Mouse (Mus musculus) heart, adult 10 weeks (tissue): ENCODE data around the gene Vamp8. TPM values are rescaled to one million over a fixed set of nuclear protein-coding genes. Genes with fewer than 3 reads are reported as not detected.

Experiments
- polyA plus RNA-seq: library from polyadenylated mRNA; stranded (reverse); fragments of 350-450 nt; fragmentation: Illumina TruSeq; extraction: RNeasy Lipid Tissue Mini Kit (QIAGEN cat#74804); gene quantifications from one replicate; pipeline ENCODE4 v1.2.3, GENCODE M21; 2014; ENCODE audit warnings: low read depth, low replicate concordance

Vamp8 gene
- 110 TPM for polyA plus RNA-seq

DNA sequence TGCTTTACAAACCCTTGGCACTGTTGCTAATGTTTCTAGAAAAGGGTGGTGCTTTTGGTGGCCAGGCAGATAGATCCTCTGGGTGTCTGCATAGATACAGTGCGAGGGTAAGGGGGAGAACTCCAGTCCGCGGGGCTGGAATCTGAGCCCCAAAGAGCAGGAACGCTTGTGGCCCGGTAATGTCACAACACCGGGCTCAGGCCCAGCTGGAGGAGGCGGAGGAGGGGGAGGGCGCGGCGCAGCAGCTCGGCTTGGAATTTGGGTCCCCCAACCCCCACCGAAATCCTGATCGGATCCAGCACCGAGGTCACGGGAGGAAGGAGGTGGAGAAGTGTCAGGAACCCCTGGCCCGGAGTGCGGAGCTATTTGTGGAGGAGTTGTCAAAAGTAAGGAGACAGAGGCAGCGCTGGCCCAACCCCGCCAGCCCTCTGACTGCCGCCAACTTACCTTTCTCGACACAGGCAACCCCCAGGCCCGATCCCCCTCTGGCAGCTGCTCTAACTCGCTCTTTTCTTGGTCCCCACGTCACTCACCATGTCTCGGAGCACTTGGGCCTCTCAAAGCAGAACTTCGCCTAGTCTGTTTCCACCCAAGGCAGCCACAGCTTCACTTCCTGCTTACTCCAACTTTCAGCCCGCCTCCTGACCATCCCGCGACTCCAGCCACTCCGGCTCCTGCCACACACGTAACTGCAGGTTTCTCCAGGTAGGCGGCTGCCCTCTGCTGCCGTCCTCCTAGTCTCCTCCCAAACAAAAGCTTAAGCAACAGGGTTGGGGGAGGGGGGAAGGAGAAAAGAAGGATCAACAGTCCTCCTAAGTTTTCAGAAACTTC is at the start of gene Vamp8:
TSS of gene Vamp8 (minus strand) at position 763 of the 831 bp plus-strand sequence.

DNA sequence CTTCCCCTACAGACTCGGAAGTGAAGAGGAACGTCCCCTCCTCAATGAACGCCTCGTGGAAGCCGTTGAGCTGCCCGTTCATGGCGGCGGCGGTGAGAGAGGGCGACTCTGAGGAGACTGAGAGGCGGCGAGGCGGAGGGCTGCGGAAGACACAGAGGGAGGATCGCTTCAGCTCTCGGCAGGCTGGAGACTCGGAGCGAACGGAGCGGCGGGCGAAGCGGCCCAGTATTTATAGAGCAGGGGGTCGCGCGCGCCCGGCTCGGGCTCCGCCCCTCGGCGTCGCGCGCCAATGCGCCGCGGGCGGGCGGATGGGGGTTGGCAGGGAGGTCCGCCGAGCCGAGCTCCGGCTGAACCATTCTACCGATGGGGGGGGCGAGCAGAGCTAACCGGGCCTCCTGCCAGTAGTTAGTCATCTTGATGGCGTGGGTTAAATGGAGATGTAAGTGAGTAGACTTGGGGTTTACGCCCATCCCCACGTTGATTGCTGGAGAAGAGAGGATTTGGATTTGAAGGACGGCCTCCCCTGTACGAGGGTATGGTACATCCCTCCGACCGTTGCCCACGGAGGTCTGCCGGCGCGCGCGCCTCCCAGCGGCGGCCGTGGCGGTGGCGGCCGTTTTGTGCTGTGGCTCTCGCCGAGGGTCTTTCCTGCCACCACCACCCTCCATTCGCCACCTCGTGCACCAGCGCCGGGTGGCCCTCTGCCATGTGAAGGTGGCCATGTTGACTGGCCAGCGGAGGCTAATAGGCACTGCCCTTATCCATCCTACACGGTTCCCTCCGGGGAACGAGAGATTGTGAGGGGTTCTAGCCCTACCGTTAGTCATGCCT is 49.1 kb upstream of the Vamp8 start, which contains the start of gene Mat2a:
TSS of gene Mat2a (minus strand) at position 204 of the 831 bp plus-strand sequence.

DNA sequence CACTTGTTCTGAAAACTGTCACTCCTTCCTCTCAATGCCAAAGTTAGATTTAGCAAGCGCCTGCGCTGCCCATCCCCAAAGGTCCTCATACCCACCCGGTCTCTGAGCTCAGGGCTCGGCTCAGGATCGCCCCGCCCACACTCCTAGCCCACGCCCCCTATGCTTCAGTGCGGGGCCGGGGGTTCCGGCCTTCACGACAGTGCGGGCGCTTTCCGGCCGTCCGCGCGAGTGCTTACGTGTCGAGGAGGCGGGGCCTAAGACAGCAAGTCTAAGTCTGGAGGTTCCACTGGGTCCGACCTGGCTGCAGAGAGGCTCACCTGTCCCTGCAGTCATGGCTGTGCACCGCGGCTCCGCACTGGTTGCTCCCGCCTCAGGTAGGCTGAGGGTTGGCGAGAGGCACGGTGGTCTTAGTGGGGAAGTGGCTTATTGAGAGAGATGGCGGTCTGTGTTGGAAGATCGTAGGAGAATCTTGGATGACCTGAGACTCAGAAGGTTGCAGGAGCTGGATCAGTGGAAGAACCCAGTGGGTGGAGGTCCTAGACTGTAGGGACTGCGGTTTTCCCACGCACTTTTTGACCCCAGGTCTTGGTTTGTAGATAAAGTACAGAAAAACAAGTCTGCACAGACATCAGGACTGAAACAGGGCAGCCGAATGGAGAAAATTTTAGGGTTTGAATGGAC is 23.7 kb upstream of the Vamp8 start, which contains the start of gene Ggcx:
TSS of gene Ggcx (plus strand) at position 233 of the 681 bp plus-strand sequence.

DNA sequence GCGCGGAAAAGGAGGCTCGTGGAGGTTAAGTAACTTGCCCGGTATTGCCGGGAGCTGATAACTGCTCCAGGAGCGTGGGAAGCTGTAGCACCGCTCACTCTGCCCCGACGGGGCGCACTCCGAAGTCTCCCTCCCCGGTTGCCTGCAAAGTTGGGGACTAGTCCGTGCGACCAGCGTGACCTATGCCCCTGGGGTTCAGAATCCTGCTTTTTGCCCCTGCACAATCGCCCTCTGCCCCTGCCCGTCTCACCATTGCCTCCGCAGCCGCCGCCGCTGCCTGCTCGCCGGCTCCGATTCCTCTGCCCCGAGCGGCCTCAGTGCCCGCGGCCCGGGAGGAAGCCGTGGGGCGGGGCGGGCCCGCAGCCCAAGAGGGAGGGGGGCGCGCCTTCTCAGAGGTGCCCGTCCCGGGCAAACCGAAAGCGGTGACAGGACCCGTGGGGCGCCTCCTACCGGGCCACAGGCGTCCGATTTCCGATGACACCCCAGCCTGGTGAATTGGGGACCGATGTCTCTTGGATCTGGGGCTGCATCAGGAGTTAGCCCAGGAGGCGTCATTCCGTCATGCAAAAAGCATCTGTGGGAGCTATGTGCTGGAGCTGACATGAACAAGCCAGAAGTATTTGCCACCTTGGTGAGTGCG is 10.3 kb downstream of the Vamp8 start, which contains the start of gene Vamp5:
TSS of gene Vamp5 (minus strand) at position 338 of the 640 bp plus-strand sequence.

DNA sequence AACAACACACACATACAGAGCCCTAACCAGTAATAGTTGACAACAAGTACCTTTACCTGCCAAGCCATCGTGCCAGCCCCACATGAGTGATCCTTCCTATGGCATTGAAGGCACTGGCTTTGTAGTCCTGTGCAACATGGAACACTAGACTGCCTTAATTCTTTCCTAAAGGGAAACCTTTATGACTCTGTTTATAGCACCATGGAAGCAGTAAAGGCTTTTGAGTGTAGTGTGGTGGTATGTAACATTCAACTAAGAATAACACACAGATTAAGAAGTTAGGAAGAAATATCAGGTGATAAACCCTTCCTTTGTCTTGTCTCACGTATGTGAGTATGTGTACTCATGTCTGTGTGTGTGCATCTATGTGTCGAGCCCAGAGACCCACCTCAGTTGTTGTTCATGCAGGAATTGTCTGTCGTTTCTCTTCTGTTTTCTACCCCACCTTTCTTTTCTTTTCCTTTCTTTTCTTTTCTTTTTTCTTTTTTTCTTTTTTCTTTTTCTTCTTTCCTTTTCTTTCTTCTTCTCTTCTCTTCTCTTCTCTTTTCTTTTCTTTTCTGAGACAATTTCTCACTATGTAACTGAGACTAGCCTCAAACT is 23.6 kb downstream of the Vamp8 start, which contains the start of gene Rnf181:
TSS of gene Rnf181 (minus strand) at position 113 of the 600 bp plus-strand sequence.

DNA sequence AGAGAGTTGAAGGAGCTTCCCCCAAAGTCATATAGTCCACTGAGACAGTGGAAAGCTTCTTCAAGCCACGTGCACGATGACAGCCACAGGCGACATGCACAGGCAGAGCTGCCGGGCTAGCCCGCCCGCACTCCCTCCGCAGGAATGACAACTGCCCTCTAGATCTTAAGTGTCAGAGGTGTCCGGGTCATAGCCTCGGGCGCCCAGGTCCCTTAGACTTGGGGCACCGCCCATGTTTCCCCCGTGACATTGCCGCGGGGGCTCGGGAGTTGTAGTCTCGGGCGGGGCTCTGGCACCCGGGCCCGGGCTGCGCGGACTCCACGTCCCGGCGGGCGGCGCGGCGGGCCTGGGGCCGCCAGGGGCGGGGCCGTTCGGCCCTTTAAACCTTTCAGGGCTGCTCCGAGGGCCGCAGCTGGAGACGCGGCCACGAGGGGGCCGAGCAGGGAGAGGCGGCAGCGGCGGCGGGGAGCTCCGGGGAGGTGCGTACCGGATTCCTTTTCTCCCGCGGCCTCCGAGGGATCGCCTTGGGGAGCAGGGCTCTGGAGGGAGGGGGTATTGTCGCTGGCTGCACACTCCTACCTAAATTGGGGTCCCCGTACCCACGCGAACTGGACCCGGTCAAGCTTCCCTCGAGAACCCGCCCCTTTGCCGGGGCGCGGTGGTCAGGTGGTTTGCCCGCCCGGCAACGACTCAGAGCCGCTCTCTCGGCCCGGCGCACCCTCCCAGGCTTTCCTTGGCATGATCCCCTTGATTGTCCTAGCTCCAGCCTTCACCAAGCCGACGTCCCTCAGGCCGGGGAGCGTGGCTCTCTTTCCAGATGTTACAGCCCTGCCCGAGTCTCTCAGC is 35.2 kb downstream of the Vamp8 start, which contains the start of gene Tmem150a:
TSS of gene Tmem150a (plus strand) at position 382 of the 846 bp plus-strand sequence.

DNA sequence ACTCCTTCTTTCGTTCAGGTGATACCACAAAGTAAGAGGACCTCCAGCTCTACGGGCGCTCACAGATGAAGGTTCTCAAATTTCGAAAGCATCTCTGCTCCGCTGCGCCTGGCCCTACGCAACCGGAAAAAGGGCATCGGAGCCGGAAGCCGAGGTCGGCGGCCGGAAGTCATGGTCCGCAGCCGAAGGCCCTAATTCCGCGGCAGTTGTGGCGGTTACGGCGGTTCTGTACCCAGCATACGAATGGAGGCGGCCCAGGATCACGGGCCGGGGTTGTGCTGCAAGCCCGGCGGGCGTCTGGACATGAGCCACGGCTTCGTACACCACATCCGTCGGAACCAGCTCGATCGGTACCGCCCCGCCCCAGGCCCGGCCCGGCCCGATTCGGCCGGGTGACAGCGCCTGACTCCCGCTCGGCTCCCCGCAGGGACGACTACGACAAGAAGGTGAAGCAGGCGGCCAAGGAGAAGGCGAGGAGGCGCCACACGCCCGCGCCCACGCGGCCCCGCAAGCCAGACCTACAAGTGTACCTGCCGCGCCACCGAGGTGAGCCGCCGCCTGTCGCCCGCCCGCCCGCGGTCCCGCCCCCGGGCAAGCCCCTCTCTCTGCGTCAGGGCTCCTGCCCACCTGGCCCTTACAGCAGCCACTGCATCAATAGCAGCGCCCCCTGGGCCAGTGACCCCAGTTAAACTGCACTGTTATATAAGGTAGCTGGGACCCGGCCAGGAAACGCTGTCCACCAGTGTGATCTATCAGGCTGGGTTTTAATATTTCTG is 43.1 kb downstream of the Vamp8 start, which contains the start of gene 0610030E20Rik:
TSS of gene 0610030E20Rik (plus strand) at position 152 of the 776 bp plus-strand sequence.

DNA sequence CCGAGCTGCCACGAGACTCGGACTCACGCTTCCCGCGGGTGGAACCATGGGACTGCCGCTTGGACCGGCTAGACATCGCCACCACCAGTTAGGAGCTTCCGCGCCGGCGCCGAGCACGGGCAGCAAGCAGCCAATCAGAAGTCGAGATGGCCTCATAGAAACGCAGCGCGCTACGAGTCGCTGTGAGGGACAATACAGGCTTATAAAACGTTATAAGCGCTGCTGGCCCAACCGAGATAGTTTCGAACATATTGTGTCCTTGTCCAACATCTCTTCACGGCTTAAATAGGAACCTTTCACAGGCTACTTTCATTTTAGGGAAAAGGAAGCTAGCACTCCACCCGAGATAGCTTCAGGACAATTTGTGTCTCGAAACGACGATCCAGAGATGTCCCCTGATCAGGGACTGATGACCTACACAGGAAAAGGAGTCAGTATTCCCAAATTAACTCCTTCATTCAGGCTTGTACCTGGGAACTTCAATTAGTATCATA is 45.4 kb downstream of the Vamp8 start, which contains the start of gene Usp39:
TSS of gene Usp39 (minus strand) at position 111 of the 494 bp plus-strand sequence.

Other genes starting within 250 kb of the Vamp8 start
- 9.7 TPM for gene Atoh8, start 155.1 kb downstream of the Vamp8 start, polyA plus RNA-seq
- not detected for gene Sftpb, start 86.1 kb downstream of the Vamp8 start, polyA plus RNA-seq
- 15.8 TPM for gene Usp39, start 45.5 kb downstream of the Vamp8 start, polyA plus RNA-seq
- 13.1 TPM for gene 0610030E20Rik, start 43.4 kb downstream of the Vamp8 start, polyA plus RNA-seq
- gene Tmem150a, start 35.3 kb downstream of the Vamp8 start, polyA plus RNA-seq = 40.1 TPM
- gene Rnf181, start 23.7 kb downstream of the Vamp8 start, polyA plus RNA-seq = 71.2 TPM
- gene Vamp5, start 10.2 kb downstream of the Vamp8 start, polyA plus RNA-seq = 93.9 TPM
- gene Ggcx, start 23.6 kb upstream of the Vamp8 start, polyA plus RNA-seq = 23.4 TPM
- 213 TPM for gene Mat2a, start 48.9 kb upstream of the Vamp8 start, polyA plus RNA-seq
- gene Sh2d6, start 131.0 kb upstream of the Vamp8 start, polyA plus RNA-seq = not detected
- 18.2 TPM for gene Capg, start 153.7 kb upstream of the Vamp8 start, polyA plus RNA-seq
- 23.2 TPM for gene Elmod3, start 207.7 kb upstream of the Vamp8 start, polyA plus RNA-seq
- 61.5 TPM for gene Retsat, start 207.8 kb upstream of the Vamp8 start, polyA plus RNA-seq
- gene Tgoln1, start 226.3 kb upstream of the Vamp8 start, polyA plus RNA-seq = 62.4 TPM